Mouse (Mus musculus): ENCODE measurements around the gene Fgf3. TPM values are rescaled to one million over a fixed set of nuclear protein-coding genes. Genes with fewer than 3 reads are reported as not detected.

Fgf3 gene
- polyA plus RNA-seq, 2 experiments, result 0.10 to 0.13 TPM

DNA sequence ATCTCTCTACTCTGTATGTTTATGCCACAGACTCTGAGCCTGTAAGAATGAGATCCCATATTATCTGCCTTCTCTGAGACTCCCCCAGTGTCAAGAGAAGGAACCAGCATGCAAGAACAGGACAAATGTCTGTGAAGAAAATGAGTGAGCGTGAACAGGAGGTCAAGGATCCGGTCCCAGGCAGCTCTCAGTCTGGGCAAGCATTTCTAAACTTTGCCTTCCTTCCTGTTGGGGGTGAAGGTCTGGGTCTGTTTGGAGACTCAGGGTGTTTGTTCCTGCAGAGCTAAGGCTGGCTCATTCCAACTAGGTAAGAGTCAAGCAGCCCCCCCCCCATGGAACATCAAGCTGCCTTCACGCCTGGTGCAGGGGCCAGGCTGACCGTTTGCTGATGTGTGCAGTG, 34.5 kb downstream of the Fgf3 start:
- Histone ChIP-seq H3K36me3 (replicated peaks; ENCODE audit: control insufficient read depth, insufficient read depth, low read depth) (no peaks in the 10 kb centered on the region), H3K4me2 (ENCODE audit: low read depth) (no peak overlapping the region), H3K27ac (no peak overlapping the region), H3K27me3 (ENCODE audit: control insufficient read depth, insufficient read depth, low read length) (no peaks in the 10 kb centered on the region), H3K4me1 (replicated peaks; ENCODE audit: control insufficient read depth in 2 of 2, insufficient read depth in 2 of 2, low read length in 1 of 2) (peaks cover 0 to 3% of the 10 kb centered on the region in 2 experiments; a peak in 2 of 4 replicates), H3K4me3 (ENCODE audit: insufficient read depth in 1 of 2, low read depth in 2 of 2, low read length in 2 of 2) (no peak overlapping the region), H3K9me3 (ENCODE audit: control insufficient read depth, low read length) (no peaks in the 10 kb centered on the region), H3K9ac (replicated peaks) (no peak overlapping the region)
- 33% methylated on average over 4 of the region's 4 CpGs for WGBS (ENCODE audit: insufficient replicate concordance)
- TF ChIP-seq EP300 (IDR thresholded peaks at IDR 0.05; ENCODE audit: low read depth) (no peak), CTCF (IDR thresholded peaks at IDR 0.05; ENCODE audit: low read depth) (no peak)
- no peak for DNase-seq (ENCODE audit: low read depth in 3 of 3, low spot score in 3 of 3)
- ATAC-seq (ENCODE audit: insufficient read depth), result no peak

DNA sequence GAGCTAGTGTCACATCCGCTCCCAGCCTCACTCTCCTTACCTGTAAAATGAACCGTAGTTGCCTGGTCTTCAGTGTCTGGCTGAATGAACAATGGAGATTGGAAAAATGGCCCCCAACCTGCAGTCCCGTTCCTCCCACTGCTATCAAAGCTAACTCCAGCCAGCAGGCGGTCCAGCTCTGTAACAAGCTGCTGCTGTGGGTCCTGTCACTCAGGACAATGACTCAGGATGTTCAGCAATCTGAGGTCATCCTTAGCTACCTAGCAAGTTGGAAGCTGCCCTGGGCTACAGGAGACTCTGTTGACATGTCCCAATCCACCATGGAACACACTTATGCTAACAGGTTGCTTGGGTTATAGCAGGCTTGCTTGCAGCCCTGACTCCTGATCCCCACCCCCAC, 35.3 kb downstream of the Fgf3 start:
- WGBS (ENCODE audit: insufficient replicate concordance), result 50% methylated on average over 4 of the region's 4 CpGs
- Histone ChIP-seq H3K4me3 (ENCODE audit: insufficient read depth in 1 of 2, low read depth in 2 of 2, low read length in 2 of 2) (no peak overlapping the region), H3K36me3 (replicated peaks; ENCODE audit: control insufficient read depth, insufficient read depth, low read depth) (no peaks in the 10 kb centered on the region), H3K4me2 (ENCODE audit: low read depth) (no peak overlapping the region), H3K4me1 (replicated peaks; ENCODE audit: control insufficient read depth in 2 of 2, insufficient read depth in 2 of 2, low read length in 1 of 2) (peaks cover 0 to 3% of the 10 kb centered on the region in 2 experiments; a peak in 2 of 4 replicates), H3K9me3 (ENCODE audit: control insufficient read depth, low read length) (no peaks in the 10 kb centered on the region), H3K27ac (no peak overlapping the region), H3K9ac (replicated peaks) (no peak overlapping the region), H3K27me3 (ENCODE audit: control insufficient read depth, insufficient read depth, low read length) (no peaks in the 10 kb centered on the region)
- ATAC-seq (ENCODE audit: insufficient read depth) (no peak), DNase-seq (ENCODE audit: low read depth in 3 of 3, low spot score in 3 of 3) (no peak)
- TF ChIP-seq EP300 (IDR thresholded peaks at IDR 0.05; ENCODE audit: low read depth), result no peak
- TF ChIP-seq CTCF (IDR thresholded peaks at IDR 0.05; ENCODE audit: low read depth), result no peak

DNA sequence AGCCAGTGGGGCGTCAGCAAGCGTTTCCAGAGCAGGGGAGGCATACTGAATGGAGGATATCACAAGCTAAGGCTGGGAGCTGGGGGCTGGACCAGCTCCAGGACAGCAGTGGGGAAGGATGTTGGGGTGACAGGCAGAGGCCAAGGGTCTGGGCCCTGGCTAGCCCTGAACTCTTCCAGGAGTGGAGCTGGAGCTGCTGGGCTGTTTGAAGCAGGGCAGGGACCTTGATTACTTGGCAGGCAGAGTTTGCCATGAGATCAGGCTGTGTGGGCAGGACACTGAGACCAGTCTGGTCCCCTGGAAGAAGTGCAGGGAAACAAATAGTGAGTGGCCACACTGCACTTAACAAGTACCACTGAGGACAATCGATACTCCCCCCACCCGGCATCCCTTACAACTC, 36.3 kb downstream of the Fgf3 start:
- 58% methylated on average over 4 of the region's 4 CpGs for WGBS (ENCODE audit: insufficient replicate concordance)
- no peaks in the 10 kb centered on the region for H3K27me3 ChIP-seq (ENCODE audit: control insufficient read depth, insufficient read depth, low read length)
- TF ChIP-seq EP300 (IDR thresholded peaks at IDR 0.05; ENCODE audit: low read depth) (no peak), CTCF (IDR thresholded peaks at IDR 0.05; ENCODE audit: low read depth) (no peak)
- H3K27ac ChIP-seq, result no peak overlapping the region
- H3K4me2 ChIP-seq (ENCODE audit: low read depth), result no peak overlapping the region
- H3K9ac ChIP-seq (replicated peaks), result no peak overlapping the region
- H3K4me3 ChIP-seq (ENCODE audit: insufficient read depth in 1 of 2, low read depth in 2 of 2, low read length in 2 of 2), result no peak overlapping the region
- no peaks in the 10 kb centered on the region for H3K9me3 ChIP-seq (ENCODE audit: control insufficient read depth, low read length)
- DNase-seq (ENCODE audit: low read depth in 3 of 3, low spot score in 3 of 3), result no peak
- peaks cover 0 to 3% of the 10 kb centered on the region in 2 experiments; a peak in 2 of 4 replicates for H3K4me1 ChIP-seq (replicated peaks; ENCODE audit: control insufficient read depth in 2 of 2, insufficient read depth in 2 of 2, low read length in 1 of 2)
- no peak for ATAC-seq (ENCODE audit: insufficient read depth)
- no peaks in the 10 kb centered on the region for H3K36me3 ChIP-seq (replicated peaks; ENCODE audit: control insufficient read depth, insufficient read depth, low read depth)

DNA sequence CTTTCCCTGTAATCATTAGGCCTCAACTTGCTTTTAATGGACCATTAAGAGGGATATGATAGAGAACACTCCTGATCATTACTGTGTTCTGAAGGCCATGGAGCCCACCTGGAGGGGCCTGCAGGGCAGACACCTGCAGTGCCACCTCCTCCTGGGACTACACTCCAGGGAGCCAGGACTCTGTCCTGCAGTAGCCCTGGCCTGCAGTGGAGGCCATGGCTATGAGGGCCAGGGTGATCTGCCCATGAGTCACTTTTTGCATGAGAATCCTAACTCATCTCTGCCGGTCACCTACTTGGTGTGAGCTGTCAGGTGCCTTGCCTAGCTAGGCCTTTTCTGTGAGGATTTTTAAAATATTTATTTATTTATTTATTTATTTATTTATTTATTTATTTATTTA, 40.5 kb downstream of the Fgf3 start:
- no peak for DNase-seq (ENCODE audit: low read depth in 3 of 3, low spot score in 3 of 3)
- Histone ChIP-seq H3K27ac (no peak overlapping the region), H3K4me3 (ENCODE audit: insufficient read depth in 1 of 2, low read depth in 2 of 2, low read length in 2 of 2) (no peak overlapping the region), H3K36me3 (replicated peaks; ENCODE audit: control insufficient read depth, insufficient read depth, low read depth) (no peaks in the 10 kb centered on the region), H3K9ac (replicated peaks) (no peak overlapping the region), H3K4me1 (replicated peaks; ENCODE audit: control insufficient read depth in 2 of 2, insufficient read depth in 2 of 2, low read length in 1 of 2) (no peaks in the 10 kb centered on the region), H3K27me3 (ENCODE audit: control insufficient read depth, insufficient read depth, low read length) (no peaks in the 10 kb centered on the region), H3K4me2 (ENCODE audit: low read depth) (no peak overlapping the region), H3K9me3 (ENCODE audit: control insufficient read depth, low read length) (no peaks in the 10 kb centered on the region)
- TF ChIP-seq EP300 (IDR thresholded peaks at IDR 0.05; ENCODE audit: low read depth) (no peak), CTCF (IDR thresholded peaks at IDR 0.05; ENCODE audit: low read depth) (no peak)
- no peak for ATAC-seq (ENCODE audit: insufficient read depth)
- 90% methylated on average over 1 of the region's 1 CpGs for WGBS (ENCODE audit: insufficient replicate concordance)

DNA sequence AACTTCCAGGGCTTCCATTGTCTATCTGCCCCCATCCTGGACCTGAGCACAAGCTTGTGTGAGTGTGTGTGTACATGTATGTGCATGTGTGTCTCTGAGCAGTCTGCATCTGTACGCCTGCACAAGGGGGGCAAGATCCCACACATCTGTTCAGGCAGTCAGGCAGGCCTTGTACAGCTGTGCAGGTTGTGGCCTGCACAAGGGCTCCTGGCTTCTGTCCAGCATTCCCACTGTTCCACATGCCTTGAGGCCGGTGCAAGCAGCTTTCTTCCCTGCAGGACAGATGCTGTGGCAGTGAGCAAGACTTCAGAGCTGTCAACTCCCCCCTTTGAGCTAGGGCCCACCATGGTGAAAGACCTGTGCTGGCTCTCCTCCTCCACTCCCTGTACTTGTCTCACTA, 45.2 kb downstream of the Fgf3 start:
- H3K9me3 ChIP-seq (ENCODE audit: control insufficient read depth, low read length), result no peaks in the 10 kb centered on the region
- H3K9ac ChIP-seq (replicated peaks), result no peak overlapping the region
- DNase-seq (ENCODE audit: low read depth in 3 of 3, low spot score in 3 of 3), result no peak
- no peaks in the 10 kb centered on the region for H3K27me3 ChIP-seq (ENCODE audit: control insufficient read depth, insufficient read depth, low read length)
- no peak overlapping the region for H3K4me2 ChIP-seq (ENCODE audit: low read depth)
- H3K27ac ChIP-seq, result no peak overlapping the region
- no peaks in the 10 kb centered on the region for H3K4me1 ChIP-seq (replicated peaks; ENCODE audit: control insufficient read depth in 2 of 2, insufficient read depth in 2 of 2, low read length in 1 of 2)
- no peak overlapping the region for H3K4me3 ChIP-seq (ENCODE audit: insufficient read depth in 1 of 2, low read depth in 2 of 2, low read length in 2 of 2)
- 50% methylated on average over 2 of the region's 2 CpGs for WGBS (ENCODE audit: insufficient replicate concordance)
- TF ChIP-seq CTCF (IDR thresholded peaks at IDR 0.05; ENCODE audit: low read depth) (no peak), EP300 (IDR thresholded peaks at IDR 0.05; ENCODE audit: low read depth) (no peak)
- ATAC-seq (ENCODE audit: insufficient read depth), result no peak
- no peaks in the 10 kb centered on the region for H3K36me3 ChIP-seq (replicated peaks; ENCODE audit: control insufficient read depth, insufficient read depth, low read depth)
